Mouse (Mus musculus) neural tube, embryonic 14.5 days (tissue): ENCODE results near the gene Ttc7b. TPM values are rescaled to one million over a fixed set of nuclear protein-coding genes. Genes with fewer than 3 reads are reported as not detected.

Experiments used
- ATAC-seq: fragments of 200-750 bp; cut with Nextera tagmentation; 2 replicates; pipeline ENCODE4 v1.8.0; 2017; ENCODE audit warnings: low read depth, mild to moderate bottlenecking, moderate TSS enrichment, moderate library complexity
- H3K27ac ChIP-seq: fragments of 300-500 bp; sonication (generic); 2 replicates; pipeline ENCODE4 v1.5.1; 2014; ENCODE audit warnings: low read depth, mild to moderate bottlenecking, control low read depth, low read length, moderate library complexity, mixed read lengths
- H3K27me3 ChIP-seq: fragments of 300-500 bp; sonication (generic); 2 replicates; pipeline ENCODE4 v1.6.1; 2014; ENCODE audit warnings: low read length; ENCODE audit not compliant: control insufficient read depth, insufficient read depth
- H3K36me3 ChIP-seq: fragments of 300-500 bp; sonication (generic); 2 replicates; pipeline ENCODE4 v1.6.1; 2014; ENCODE audit warnings: low read length, mixed read lengths; ENCODE audit not compliant: control insufficient read depth, insufficient read depth
- H3K4me1 ChIP-seq: fragments of 300-500 bp; sonication (generic); 2 replicates; pipeline ENCODE4 v1.6.1; 2014; ENCODE audit warnings: low read length; ENCODE audit not compliant: control insufficient read depth, insufficient read depth
- H3K4me2 ChIP-seq: fragments of 300-500 bp; sonication (generic); 2 replicates; pipeline ENCODE4 v1.6.1; 2014; ENCODE audit warnings: mild to moderate bottlenecking, low read depth, low read length, control low read depth
- H3K4me3 ChIP-seq: fragments of 300-500 bp; sonication (generic); 2 replicates; pipeline ENCODE4 v1.5.1; 2014; ENCODE audit warnings: low read depth, low read length, control low read depth, mixed read lengths
- H3K9ac ChIP-seq: fragments of 300-500 bp; sonication (generic); replicated peaks from 2 replicates; pipeline ENCODE4 v1.6.1; 2014; ENCODE audit warnings: low read depth, mild to moderate bottlenecking, control low read depth, low read length, mixed read lengths
- H3K9me3 ChIP-seq: fragments of 300-500 bp; sonication (generic); 2 replicates; pipeline ENCODE4 v1.6.1; 2016; ENCODE audit warnings: low read length; ENCODE audit not compliant: control insufficient read depth
- WGBS: fragments of 180-500 bp; shearing (Covaris S2); extraction: QIAGEN DNeasy Blood & Tissue Kit; methylation state at CpG from one replicate; pipeline ENCODE4 v1.1.7; 2014; 5-methylcytosine and 5-hydroxymethylcytosine counted together
- polyA plus RNA-seq: library from polyadenylated mRNA; unstranded; fragments of >200 nt; fragmentation: Nextera tagmentation; extraction: Ambion mirVana; gene quantifications from 2 replicates; pipeline ENCODE4 v1.2.1, GENCODE M21; 2014

The Ttc7b gene
- polyA plus RNA-seq, 1 experiment from 2014 or later = 14.0 TPM

GRCm38 (mm10) chr12:100465101-100465715 is 55.4 kb downstream of the Ttc7b start:
- no peak overlapping the region for H3K9ac ChIP-seq
- ATAC-seq = no peak

DNA sequence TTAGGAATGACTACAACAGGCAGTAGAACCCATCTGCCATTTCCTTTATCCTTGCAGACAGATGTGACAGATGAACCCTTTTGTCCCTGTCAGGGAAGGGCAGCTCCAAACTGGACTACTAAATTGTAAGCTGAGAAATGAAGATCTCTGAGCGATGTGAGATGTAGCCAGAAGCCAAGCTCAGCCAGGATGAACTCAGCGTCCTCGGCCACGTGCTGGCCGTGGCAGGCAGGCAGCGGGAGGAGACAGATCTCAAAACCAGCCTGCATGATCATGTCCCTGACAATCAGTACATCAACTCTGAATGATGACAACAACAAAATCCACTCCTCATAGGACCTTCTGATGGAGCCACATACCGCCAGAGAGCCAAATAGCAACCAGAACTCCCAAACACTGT is 62.9 kb downstream of the Ttc7b start:
- H3K4me3 ChIP-seq = no peak overlapping the region
- no peaks in the 10 kb centered on the region for H3K4me1 ChIP-seq
- no peak overlapping the region for H3K9ac ChIP-seq
- 96% methylated on average over 7 of the region's 7 CpGs for WGBS
- ATAC-seq = no peak
- H3K9me3 ChIP-seq = no peaks in the 10 kb centered on the region
- H3K27me3 ChIP-seq = no peaks in the 10 kb centered on the region
- 0 out of 2 replicates have a peak, but pooled peaks cover 2% of the 10 kb centered on the region for H3K36me3 ChIP-seq
- no peak overlapping the region for H3K4me2 ChIP-seq
- H3K27ac ChIP-seq = no peak overlapping the region

More at GRCm38 (mm10) chr12:100465101-100465715, 55.4 kb downstream of the Ttc7b start:
- 83% methylated on average over 1 of the region's 4 CpGs for WGBS
- no peak overlapping the region for H3K4me3 ChIP-seq
- no peaks in the 10 kb centered on the region for H3K4me1 ChIP-seq
- H3K36me3 ChIP-seq = no peaks in the 10 kb centered on the region
- H3K27ac ChIP-seq = no peak overlapping the region
- H3K9me3 ChIP-seq = no peaks in the 10 kb centered on the region
- no peak overlapping the region for H3K4me2 ChIP-seq
- H3K27me3 ChIP-seq = no peaks in the 10 kb centered on the region

GRCm38 (mm10) chr12:100456257-100456975 is 64.2 kb downstream of the Ttc7b start:
- Histone ChIP-seq H3K4me2 (no peak overlapping the region), H3K9me3 (no peaks in the 10 kb centered on the region), H3K4me1 (no peaks in the 10 kb centered on the region), H3K9ac (no peak overlapping the region), H3K36me3 (0 out of 2 replicates have a peak, but pooled peaks cover 2% of the 10 kb centered on the region), H3K27ac (no peak overlapping the region), H3K27me3 (no peaks in the 10 kb centered on the region), H3K4me3 (no peak overlapping the region)
- ATAC-seq = no peak
- 71% methylated on average over 10 of the region's 10 CpGs for WGBS

- no peak for ATAC-seq
- WGBS = 89% methylated on average over 2 of the region's 2 CpGs
Measured at GRCm38 (mm10) chr12:100455453-100455852, 65.2 kb downstream of the Ttc7b start.

GRCm38 (mm10) chr12:100447701-100448277 is 72.8 kb downstream of the Ttc7b start:
- no peak overlapping the region for H3K4me3 ChIP-seq
- no peaks in the 10 kb centered on the region for H3K4me1 ChIP-seq
- peaks cover 4% of the 10 kb centered on the region; the same call in 1 of the 2 replicates for H3K36me3 ChIP-seq
- no peaks in the 10 kb centered on the region for H3K9me3 ChIP-seq
- H3K4me2 ChIP-seq = no peak overlapping the region
- no peak overlapping the region for H3K27ac ChIP-seq
- 86% methylated on average over 12 of the region's 12 CpGs for WGBS
- ATAC-seq = no peak
- no peaks in the 10 kb centered on the region for H3K27me3 ChIP-seq
- no peak overlapping the region for H3K9ac ChIP-seq

More at GRCm38 (mm10) chr12:100455453-100455852, 65.2 kb downstream of the Ttc7b start:
- Histone ChIP-seq H3K9me3 (no peaks in the 10 kb centered on the region), H3K4me2 (no peak overlapping the region), H3K36me3 (0 out of 2 replicates have a peak, but pooled peaks cover 2% of the 10 kb centered on the region), H3K27me3 (no peaks in the 10 kb centered on the region), H3K27ac (no peak overlapping the region), H3K4me3 (no peak overlapping the region), H3K9ac (no peak overlapping the region), H3K4me1 (no peaks in the 10 kb centered on the region)

DNA sequence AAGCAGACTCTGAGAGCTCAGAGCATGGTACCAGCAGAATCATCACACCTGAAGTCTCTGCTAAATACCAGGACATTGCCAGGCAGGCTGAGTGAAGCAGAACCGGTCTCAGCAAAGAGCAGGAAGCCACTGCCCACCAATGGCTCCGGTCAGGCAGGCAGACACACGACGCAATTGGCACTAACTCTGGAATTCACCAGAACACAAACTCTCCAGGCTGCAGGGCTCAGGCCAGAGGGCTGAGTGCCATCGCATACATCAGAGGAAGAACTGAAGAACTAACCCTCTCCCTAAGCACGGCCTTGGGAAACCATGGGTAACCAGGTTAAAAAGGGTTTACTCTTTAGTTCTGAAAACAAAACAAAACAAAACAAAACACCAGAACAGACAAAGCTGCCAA is 73.5 kb downstream of the Ttc7b start:
- Histone ChIP-seq H3K9me3 (no peaks in the 10 kb centered on the region), H3K27ac (no peak overlapping the region), H3K4me2 (no peak overlapping the region), H3K9ac (no peak overlapping the region), H3K4me1 (no peaks in the 10 kb centered on the region), H3K36me3 (peaks cover 4% of the 10 kb centered on the region; the same call in 1 of the 2 replicates), H3K27me3 (no peaks in the 10 kb centered on the region), H3K4me3 (no peak overlapping the region)
- WGBS = 79% methylated on average over 6 of the region's 6 CpGs
- ATAC-seq = no peak

GRCm38 (mm10) chr12:100445686-100446085 is 74.9 kb downstream of the Ttc7b start:
- H3K36me3 ChIP-seq = peaks cover 4% of the 10 kb centered on the region; the same call in 1 of the 2 replicates
- H3K4me3 ChIP-seq = no peak overlapping the region
- no peak overlapping the region for H3K9ac ChIP-seq
- H3K27ac ChIP-seq = no peak overlapping the region
- no peaks in the 10 kb centered on the region for H3K9me3 ChIP-seq
- no peaks in the 10 kb centered on the region for H3K4me1 ChIP-seq
- no peak overlapping the region for H3K4me2 ChIP-seq
- H3K27me3 ChIP-seq = no peaks in the 10 kb centered on the region
- no peak for ATAC-seq
- WGBS = 91% methylated on average over 7 of the region's 7 CpGs

DNA sequence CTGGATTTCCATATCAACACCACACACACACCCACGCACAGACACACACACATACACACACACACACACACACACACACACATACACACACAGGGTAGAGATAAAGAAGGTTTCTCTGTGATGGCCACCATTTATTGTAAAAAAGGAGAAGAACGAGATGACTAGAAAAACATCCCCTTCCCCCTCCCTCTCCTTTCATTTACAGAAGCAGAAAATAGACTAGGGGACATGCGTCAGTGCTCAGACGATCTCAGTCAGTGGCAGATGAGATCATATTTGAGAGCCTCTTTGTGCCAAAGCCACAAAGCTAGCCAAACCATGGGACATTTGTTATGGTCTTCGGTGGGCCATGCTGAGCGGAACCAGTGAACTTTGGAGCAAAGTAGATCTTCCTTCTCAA is 75.4 kb downstream of the Ttc7b start:
- Histone ChIP-seq H3K4me1 (no peaks in the 10 kb centered on the region), H3K27ac (no peak overlapping the region), H3K27me3 (no peaks in the 10 kb centered on the region), H3K36me3 (peaks cover 4% of the 10 kb centered on the region; the same call in 1 of the 2 replicates), H3K4me2 (no peak overlapping the region), H3K9ac (no peak overlapping the region), H3K9me3 (no peaks in the 10 kb centered on the region), H3K4me3 (no peak overlapping the region)
- ATAC-seq = no peak
- WGBS = 83% methylated on average over 6 of the region's 6 CpGs

DNA sequence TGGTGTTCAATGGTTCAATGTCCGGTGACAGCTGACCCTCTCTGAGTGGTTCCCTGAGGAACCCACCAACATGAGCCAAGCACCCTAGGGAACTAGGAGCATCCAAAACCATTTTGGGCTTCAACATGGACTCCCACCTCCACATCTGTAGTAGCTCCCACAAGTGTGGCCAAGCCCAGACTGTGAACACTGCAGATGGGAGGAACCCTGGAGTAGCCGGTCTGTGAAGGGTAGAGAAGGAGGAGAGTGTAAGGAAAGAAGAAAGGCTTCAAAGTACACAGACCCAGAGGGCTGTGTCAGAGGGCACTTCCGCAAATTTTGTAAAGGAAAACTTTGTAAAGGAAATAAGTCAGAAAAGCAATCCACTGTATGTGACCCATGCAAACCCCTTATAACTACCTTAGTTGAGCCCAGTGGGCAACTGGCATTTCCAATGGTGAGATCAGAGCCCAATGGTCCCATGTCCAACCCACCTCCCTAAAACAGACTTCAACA is 75.9 kb downstream of the Ttc7b start:
- ATAC-seq = no peak
- Histone ChIP-seq H3K27ac (no peak overlapping the region), H3K4me2 (no peak overlapping the region), H3K27me3 (no peaks in the 10 kb centered on the region), H3K4me1 (no peaks in the 10 kb centered on the region), H3K4me3 (no peak overlapping the region), H3K36me3 (peaks cover 4% of the 10 kb centered on the region; the same call in 1 of the 2 replicates), H3K9ac (no peak overlapping the region), H3K9me3 (no peaks in the 10 kb centered on the region)
- WGBS = 95% methylated on average over 3 of the region's 3 CpGs
